Mouse (Mus musculus): ENCODE results near the gene 9530077C05Rik.

DNA sequence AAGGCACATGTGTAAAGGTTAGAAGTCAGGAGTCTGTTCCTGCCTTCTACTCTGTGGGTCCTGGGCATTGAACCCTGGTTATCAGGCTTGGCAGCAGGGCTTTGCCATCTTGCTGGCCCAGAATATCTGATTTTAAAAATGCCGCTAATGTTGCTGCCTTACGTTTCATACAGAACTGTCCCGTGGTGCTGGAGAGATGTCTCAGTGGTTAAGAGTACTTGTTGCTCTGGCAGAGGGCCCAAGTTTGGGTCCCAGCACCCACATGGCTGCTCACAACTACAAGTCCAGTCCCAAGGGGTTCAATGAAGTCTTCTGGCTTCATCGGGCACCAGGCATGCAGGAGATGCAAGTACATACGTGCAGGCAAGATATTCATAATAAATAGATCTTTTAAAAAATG, 54.9 kb downstream of the 9530077C05Rik start:
- TF ChIP-seq CTCF (IDR thresholded peaks at IDR 0.05), result no peak
- no peak for TF ChIP-seq EP300 (IDR thresholded peaks at IDR 0.05)
